Mouse (Mus musculus) kidney, adult 2 months (tissue): ENCODE results near the gene Ankrd6.

Experiments used
- CTCF ChIP-seq: fragments of 200-500 bp; conservative IDR thresholded peaks from 2 replicates; pipeline ENCODE4 v1.5.1; 2011; ENCODE audit warnings: low read depth, mild to moderate bottlenecking, control low read depth, low read length, moderate library complexity, mixed read lengths; ENCODE audit not compliant: insufficient read depth, insufficient read length
- POLR2A ChIP-seq: fragments of 200-500 bp; IDR thresholded peaks from one replicate; pipeline ENCODE4 v1.6.1; 2011; ENCODE audit warnings: low read depth, low read length, control low read depth

DNA sequence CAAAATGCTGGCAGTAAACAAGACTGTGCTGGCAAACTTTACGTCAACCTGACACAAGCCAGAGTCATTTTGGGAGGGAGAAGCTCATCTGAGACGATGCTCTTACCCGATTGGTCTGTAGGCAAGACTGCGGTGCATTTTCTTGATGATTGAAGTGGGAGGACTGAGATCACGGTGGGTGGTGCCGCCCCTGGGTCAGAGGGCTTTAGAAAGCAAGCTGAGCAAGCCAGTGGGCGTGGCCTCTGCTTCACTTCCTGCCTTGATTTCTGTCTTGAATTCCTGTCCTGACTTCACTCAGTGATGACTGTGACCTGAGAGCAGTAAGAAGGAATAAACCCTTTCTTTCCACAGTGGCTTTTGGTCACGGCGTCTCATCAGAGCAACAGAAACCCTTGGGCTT is 18.6 kb downstream of the Ankrd6 start:
- no peak for TF ChIP-seq POLR2A
- no peak for TF ChIP-seq CTCF
